Mouse (Mus musculus): Measurements from ENCODE around the gene Cyp1a1. TPM values are rescaled to one million over a fixed set of nuclear protein-coding genes. Genes with fewer than 3 reads are reported as not detected.

The Cyp1a1 gene
- polyA plus RNA-seq, 1 experiment, result not detected

DNA sequence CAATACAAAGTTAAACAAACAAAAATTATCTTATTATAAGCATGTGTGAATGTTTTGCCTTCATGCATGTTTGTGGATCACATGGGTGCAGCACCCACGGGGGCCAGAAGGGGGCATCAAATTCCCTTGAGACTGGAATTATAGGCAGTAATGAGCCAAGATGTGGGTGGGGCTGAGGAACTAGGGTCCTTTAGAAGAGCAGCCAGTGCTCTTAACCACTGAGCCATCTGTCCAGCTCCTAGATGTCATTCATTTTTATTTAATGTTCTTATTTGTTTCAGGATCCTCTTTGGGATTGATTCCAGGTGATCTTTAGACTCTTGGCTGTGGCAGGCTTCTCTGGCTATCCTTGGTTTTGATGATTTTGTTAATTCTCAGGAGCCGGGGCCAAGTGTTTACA is 430 bp downstream of the Cyp1a1 start:
- TF ChIP-seq TAL1 (IDR thresholded peaks at IDR 0.05; ENCODE audit: low read length), result no peak
- TF ChIP-seq GATA1 (IDR thresholded peaks at IDR 0.05; ENCODE audit: low read length), result no peak
- peaks cover 7% of the 10 kb centered on the region for H3K4me1 ChIP-seq (ENCODE audit: control insufficient read depth)

DNA sequence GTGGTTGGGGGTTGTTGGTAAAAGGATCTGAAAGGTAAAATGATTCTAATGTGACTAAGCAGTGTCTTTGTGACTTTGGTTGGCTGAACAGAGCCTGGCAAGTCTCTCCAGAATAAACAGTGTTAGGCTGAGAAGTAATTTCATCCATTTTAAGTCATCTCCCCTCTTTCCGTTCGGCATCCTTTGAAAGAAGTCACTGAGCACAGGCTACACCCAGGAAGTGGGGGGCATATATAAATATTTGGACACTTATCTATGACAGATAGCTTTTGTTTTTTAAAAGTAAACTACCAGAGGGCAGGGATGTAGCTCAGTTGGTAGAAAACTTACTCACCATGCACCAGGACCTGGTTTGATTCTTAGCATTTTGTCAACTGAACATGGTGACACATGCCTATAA is 878 bp downstream of the Cyp1a1 start:
- TF ChIP-seq TAL1 (IDR thresholded peaks at IDR 0.05; ENCODE audit: low read length), result no peak
- no peak for TF ChIP-seq GATA1 (IDR thresholded peaks at IDR 0.05; ENCODE audit: low read length)
- Histone ChIP-seq H3K27me3 (ENCODE audit: control insufficient read depth) (peaks cover 16% of the 10 kb centered on the region), H3K9me3 (ENCODE audit: control insufficient read depth, low read length) (no peaks in the 10 kb centered on the region), H3K36me3 (ENCODE audit: control insufficient read depth) (no peaks in the 10 kb centered on the region), H3K4me3 (replicated peaks) (no peak overlapping the region), H3K4me1 (ENCODE audit: control insufficient read depth) (peaks cover 7% of the 10 kb centered on the region)

More for the DNA sequence above, 430 bp downstream of the Cyp1a1 start:
- H3K9me3 ChIP-seq (ENCODE audit: control insufficient read depth, low read length), result no peaks in the 10 kb centered on the region
- no peak overlapping the region for H3K4me3 ChIP-seq (replicated peaks)
- peaks cover 12% of the 10 kb centered on the region for H3K27me3 ChIP-seq (ENCODE audit: control insufficient read depth)
- no peaks in the 10 kb centered on the region for H3K36me3 ChIP-seq (ENCODE audit: control insufficient read depth)

DNA sequence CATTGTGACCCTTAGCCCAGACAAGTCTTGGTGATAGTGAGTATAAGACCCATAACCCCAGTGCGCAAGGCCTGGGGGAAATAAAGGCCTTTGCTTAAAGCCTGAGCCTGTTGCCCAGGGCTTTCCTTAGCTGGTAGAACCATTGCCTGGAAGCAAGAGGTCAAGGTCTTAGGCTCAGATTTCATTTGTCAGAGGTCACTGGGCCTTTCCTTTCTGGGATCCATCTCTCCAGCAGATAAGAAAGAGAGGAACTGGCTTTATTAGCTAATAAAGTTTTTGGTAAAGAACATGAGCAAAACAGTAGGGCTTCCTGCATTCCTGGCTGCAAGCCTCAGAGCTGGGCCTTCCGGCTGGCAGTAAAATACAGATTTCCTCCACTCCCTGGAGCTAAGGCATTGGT is 6.4 kb downstream of the Cyp1a1 start:
- H3K27me3 ChIP-seq (ENCODE audit: control insufficient read depth), result peaks cover 61% of the 10 kb centered on the region
- H3K9me3 ChIP-seq (ENCODE audit: control insufficient read depth, low read length), result no peaks in the 10 kb centered on the region
- H3K4me1 ChIP-seq (ENCODE audit: control insufficient read depth), result peaks cover 20% of the 10 kb centered on the region
- H3K4me3 ChIP-seq (replicated peaks), result no peak overlapping the region
- no peaks in the 10 kb centered on the region for H3K36me3 ChIP-seq (ENCODE audit: control insufficient read depth)
- TF ChIP-seq GATA1 (IDR thresholded peaks at IDR 0.05; ENCODE audit: low read length), result no peak
- no peak for TF ChIP-seq TAL1 (IDR thresholded peaks at IDR 0.05; ENCODE audit: low read length)

DNA sequence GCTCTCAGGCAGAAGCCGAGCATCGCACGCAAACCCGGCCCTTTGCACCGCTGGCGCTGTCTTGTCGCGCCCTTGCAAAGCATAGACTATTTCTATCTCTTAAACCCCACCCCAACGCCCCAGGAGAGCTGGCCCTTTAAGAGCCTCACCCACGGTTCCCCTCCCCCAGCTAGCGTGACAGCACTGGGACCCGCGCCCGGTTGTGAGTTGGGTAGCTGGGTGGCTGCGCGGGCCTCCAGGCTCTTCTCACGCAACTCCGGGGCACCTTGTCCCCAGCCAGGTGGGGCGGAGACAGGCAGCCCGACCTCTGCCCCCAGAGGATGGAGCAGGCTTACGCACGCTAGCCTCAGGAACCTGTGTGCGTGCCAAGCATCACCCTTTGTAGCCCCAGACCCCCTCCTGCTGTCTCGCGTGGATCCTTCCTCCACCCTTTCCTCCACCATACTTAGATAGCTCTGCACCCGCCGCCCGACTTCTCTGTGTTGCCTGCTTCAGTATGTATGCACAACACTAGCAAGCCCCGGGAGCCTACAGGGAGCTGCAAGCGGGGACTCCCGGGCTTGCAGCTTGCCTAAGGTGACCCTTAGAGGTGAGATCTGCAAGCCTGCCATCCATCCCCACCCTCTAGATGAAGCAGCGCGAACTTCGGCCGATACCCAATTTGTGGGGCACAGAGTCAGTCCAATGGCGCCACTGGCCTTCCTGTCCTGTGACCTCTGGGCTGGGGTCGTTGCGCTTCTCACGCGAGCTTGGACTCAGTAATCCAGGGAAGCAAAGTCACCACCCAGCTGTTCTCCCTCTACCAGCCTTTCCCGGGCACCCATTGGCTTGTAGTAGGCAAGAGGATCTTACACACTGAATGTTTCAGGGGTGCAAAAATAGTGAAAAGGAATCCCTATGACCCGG is 8.9 kb downstream of the Cyp1a1 start:
- Histone ChIP-seq H3K36me3 (ENCODE audit: control insufficient read depth) (no peaks in the 10 kb centered on the region), H3K27me3 (ENCODE audit: control insufficient read depth) (peaks cover 61% of the 10 kb centered on the region), H3K4me1 (ENCODE audit: control insufficient read depth) (peaks cover 20% of the 10 kb centered on the region), H3K9me3 (ENCODE audit: control insufficient read depth, low read length) (no peaks in the 10 kb centered on the region), H3K4me3 (replicated peaks) (peak overlapping the region; percentile 49)
- no peak for TF ChIP-seq TAL1 (IDR thresholded peaks at IDR 0.05; ENCODE audit: low read length)
- no peak for TF ChIP-seq GATA1 (IDR thresholded peaks at IDR 0.05; ENCODE audit: low read length)

DNA sequence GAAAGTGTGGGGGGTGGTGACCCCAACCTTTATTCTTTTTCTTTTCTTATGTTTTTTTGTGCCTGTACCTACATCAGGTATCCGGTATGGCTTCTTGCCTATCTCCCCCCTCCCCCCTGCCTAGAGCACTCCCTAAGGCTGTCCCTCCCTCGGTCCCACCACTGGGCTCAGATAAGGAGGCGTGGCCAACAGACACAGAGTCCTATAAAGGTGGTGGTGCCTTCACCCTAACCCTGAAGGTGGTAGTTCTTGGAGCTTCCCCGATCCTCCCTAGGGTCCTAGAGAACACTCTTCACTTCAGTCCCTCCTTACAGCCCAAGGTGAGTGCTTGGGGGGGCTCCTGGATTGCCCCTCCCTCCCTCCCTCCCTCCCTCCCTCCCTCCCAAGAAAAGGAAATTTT is 9.7 kb downstream of the Cyp1a1 start:
- Histone ChIP-seq H3K9me3 (ENCODE audit: control insufficient read depth, low read length) (no peaks in the 10 kb centered on the region), H3K4me3 (replicated peaks) (no peak overlapping the region), H3K27me3 (ENCODE audit: control insufficient read depth) (peaks cover 57% of the 10 kb centered on the region), H3K4me1 (ENCODE audit: control insufficient read depth) (peaks cover 20% of the 10 kb centered on the region), H3K36me3 (ENCODE audit: control insufficient read depth) (no peaks in the 10 kb centered on the region)
- no peak for TF ChIP-seq GATA1 (IDR thresholded peaks at IDR 0.05; ENCODE audit: low read length)
- no peak for TF ChIP-seq TAL1 (IDR thresholded peaks at IDR 0.05; ENCODE audit: low read length)

DNA sequence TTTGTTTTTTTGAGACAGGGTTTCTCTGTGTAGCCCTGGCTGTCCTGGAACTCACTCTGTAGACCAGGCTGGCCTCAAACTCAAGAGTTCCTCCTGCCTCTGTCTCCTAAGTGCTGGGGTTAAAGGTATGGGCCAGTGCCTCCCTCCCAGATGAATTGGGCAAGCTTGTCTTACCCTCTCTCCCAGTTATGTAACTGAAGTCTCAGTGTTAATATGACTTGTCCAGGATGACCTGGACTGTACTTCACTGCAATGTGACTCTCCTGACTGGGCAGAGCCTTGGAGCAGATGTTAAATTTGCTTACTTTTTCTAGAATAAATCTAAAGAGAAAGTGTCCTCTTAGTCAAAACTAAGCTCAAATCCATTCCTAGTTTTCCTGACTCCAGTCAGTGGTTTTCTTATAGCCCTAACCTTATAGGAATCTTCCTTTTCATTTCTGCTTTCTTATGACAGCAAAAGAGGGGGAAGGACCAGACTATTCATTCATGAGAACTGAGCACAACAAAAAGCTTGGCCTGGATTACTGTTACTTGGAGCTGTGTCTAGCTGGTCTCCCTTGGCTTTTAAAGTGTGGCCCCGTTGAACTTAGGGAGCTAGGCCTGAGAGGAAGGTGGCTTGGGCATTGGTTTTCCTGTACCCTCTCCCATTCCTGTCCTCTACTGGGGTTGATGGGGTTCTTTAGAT is 10.9 kb downstream of the Cyp1a1 start:
- Histone ChIP-seq H3K36me3 (ENCODE audit: control insufficient read depth) (no peaks in the 10 kb centered on the region), H3K4me1 (ENCODE audit: control insufficient read depth) (peaks cover 20% of the 10 kb centered on the region), H3K9me3 (ENCODE audit: control insufficient read depth, low read length) (no peaks in the 10 kb centered on the region), H3K4me3 (replicated peaks) (no peak overlapping the region), H3K27me3 (ENCODE audit: control insufficient read depth) (peaks cover 47% of the 10 kb centered on the region)
- TF ChIP-seq TAL1 (IDR thresholded peaks at IDR 0.05; ENCODE audit: low read length) (no peak), GATA1 (IDR thresholded peaks at IDR 0.05; ENCODE audit: low read length) (no peak)

DNA sequence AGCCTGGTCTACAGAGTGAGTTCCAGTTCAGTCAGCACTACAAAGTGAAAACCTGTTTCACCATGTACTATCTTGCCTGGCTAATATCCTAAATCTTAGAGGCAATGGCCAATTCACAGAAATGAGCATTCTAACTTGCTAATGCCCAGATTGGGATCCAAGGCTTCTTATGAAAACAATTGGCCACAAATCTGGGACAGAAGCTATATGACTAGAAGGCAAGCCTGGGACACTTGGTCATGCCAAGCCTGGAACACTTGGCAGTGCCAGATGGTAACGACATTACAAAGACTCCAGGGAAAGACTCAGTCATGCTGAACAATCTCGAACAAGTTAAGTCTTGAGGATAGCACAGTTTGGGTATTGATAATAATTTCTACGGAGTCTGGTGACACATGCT is 18.8 kb downstream of the Cyp1a1 start:
- Histone ChIP-seq H3K4me3 (replicated peaks) (no peak overlapping the region), H3K4me1 (ENCODE audit: control insufficient read depth) (peaks cover 23% of the 10 kb centered on the region), H3K9me3 (ENCODE audit: control insufficient read depth, low read length) (peaks cover 6% of the 10 kb centered on the region), H3K36me3 (ENCODE audit: control insufficient read depth) (peaks cover 2% of the 10 kb centered on the region), H3K27me3 (ENCODE audit: control insufficient read depth) (no peaks in the 10 kb centered on the region)
- TF ChIP-seq GATA1 (IDR thresholded peaks at IDR 0.05; ENCODE audit: low read length), result no peak
- no peak for TF ChIP-seq TAL1 (IDR thresholded peaks at IDR 0.05; ENCODE audit: low read length)

DNA sequence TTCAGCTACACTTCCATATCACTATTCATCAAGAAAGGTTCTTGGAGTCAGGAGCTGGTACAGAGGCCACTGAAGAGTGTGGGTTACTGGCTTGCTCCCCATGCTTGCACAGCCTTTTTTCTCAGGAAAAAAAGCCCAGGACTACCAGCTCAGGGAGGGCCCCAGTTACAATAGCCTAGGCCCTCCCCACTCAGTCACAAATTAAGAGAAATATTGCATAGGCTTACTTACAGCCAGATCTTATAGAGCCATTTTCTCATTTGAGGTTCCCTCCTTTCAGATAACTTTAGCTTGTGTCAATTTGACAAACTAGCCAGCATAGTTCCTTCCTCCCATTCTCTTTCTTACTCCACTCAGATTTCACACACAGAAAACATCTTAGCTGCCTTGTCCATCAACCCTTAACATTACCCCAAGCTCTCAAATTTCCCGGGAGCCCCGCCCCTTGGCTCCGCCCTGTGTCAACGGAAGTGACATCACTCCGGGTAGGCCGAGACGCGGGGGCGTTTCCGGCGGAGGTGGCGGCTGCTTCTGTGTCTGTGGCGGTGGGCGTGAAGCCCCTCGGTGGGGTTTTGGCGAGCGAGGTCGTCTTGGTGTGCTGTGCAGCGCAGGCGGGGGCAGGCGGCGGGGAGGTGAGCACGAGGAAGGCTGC is 20.5 kb downstream of the Cyp1a1 start, which contains the start of gene Edc3:
Edc3 (plus strand) TSS at position 473 of the 652 bp plus-strand sequence.
- peaks cover 23% of the 10 kb centered on the region for H3K4me1 ChIP-seq (ENCODE audit: control insufficient read depth)
- TF ChIP-seq TAL1 (IDR thresholded peaks at IDR 0.05; ENCODE audit: low read length) (no peak), GATA1 (IDR thresholded peaks at IDR 0.05; ENCODE audit: low read length) (no peak)
- H3K4me3 ChIP-seq (replicated peaks), result peak within 1 kb of the TSS; percentile 92
- H3K27me3 ChIP-seq (ENCODE audit: control insufficient read depth), result no peaks in the 10 kb centered on the region
- peaks cover 15% of the 10 kb centered on the region for H3K36me3 ChIP-seq (ENCODE audit: control insufficient read depth)
- peaks cover 6% of the 10 kb centered on the region for H3K9me3 ChIP-seq (ENCODE audit: control insufficient read depth, low read length)
